Mouse (Mus musculus) C2C12 (cell line): ENCODE results near the gene Frmd4a.

Experiments
- CEBPB ChIP-seq: IDR thresholded peaks from one replicate; pipeline ENCODE4 v1.6.1; 2011; ENCODE audit warnings: low read depth, mild to moderate bottlenecking, control low read depth, moderate library complexity
- CTCF ChIP-seq: IDR thresholded peaks from one replicate; pipeline ENCODE4 v1.5.1; 2011; ENCODE audit not compliant: control insufficient read depth, insufficient read depth, insufficient read length
- FOSL1 ChIP-seq: IDR thresholded peaks from one replicate; pipeline ENCODE4 v1.8.0; 2011; ENCODE audit warnings: mild to moderate bottlenecking, low read length; ENCODE audit not compliant: poor library complexity, insufficient read depth, severe bottlenecking
- MAX ChIP-seq: IDR thresholded peaks from one replicate; pipeline ENCODE4 v1.6.1; 2011; ENCODE audit warnings: mild to moderate bottlenecking, control low read depth
- MYOD1 ChIP-seq: IDR thresholded peaks from one replicate; pipeline ENCODE4 v1.6.1; 2011; ENCODE audit warnings: low read depth; ENCODE audit not compliant: control insufficient read depth, insufficient read length
- MYOG ChIP-seq: IDR thresholded peaks from one replicate; pipeline ENCODE4 v1.6.1; 2011; ENCODE audit not compliant: control insufficient read depth, insufficient read length; ENCODE audit errors: extremely low read depth
- USF1 ChIP-seq: IDR thresholded peaks from one replicate; pipeline ENCODE4 v1.6.1; 2011; ENCODE audit warnings: low read depth, mild to moderate bottlenecking, control low read depth, moderate library complexity

DNA sequence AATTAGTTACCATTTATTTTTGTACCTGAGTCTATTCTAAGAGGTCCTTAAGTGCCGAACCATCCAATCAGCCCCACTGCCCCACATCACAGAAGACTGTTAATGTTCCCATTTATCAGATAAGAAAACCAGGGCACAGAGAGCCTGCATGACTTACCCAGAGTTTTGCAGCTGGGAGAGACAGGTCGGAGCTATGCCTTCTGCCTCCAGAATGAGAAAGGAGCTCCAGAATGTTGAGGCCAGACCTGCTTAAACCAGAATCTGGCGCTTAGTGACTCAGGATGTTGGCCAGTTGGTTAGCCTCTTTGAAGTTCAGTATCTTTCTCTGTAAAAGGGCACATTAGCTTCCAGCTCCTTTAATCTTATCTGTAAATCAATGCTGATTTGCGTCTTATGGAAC, 422.4 kb downstream of the Frmd4a start:
- no peak for TF ChIP-seq CTCF
- no peak for TF ChIP-seq MYOD1
- no peak for TF ChIP-seq USF1
- no peak for TF ChIP-seq CEBPB
- no peak for TF ChIP-seq MAX
- TF ChIP-seq MYOG, result no peak
- no peak for TF ChIP-seq FOSL1
